Mouse (Mus musculus) liver, postnatal 0 days (tissue): ENCODE results near the gene Irf2bpl. TPM values are rescaled to one million over a fixed set of nuclear protein-coding genes. Genes with fewer than 3 reads are reported as not detected.

Experiments
- ATAC-seq: fragments of 200-750 bp; cut with Nextera tagmentation; 2 replicates; pipeline ENCODE4 v1.8.0; 2017; ENCODE audit warnings: mild to moderate bottlenecking, moderate library complexity
- DNase-seq: peaks from one replicate; pipeline ENCODE4 v3.0.0-alpha.2; 2016
- H3K27ac ChIP-seq: fragments of 300-500 bp; sonication (generic); 2 replicates; pipeline ENCODE4 v1.5.1; 2014; ENCODE audit warnings: antibody characterized with exemption, moderate library complexity, mild to moderate bottlenecking, low read depth
- H3K27me3 ChIP-seq: fragments of 300-500 bp; sonication (generic); 2 replicates; pipeline ENCODE4 v1.6.1; 2014; ENCODE audit warnings: low read length, control low read depth, mixed read lengths; ENCODE audit not compliant: insufficient read depth
- H3K36me3 ChIP-seq: fragments of 300-500 bp; sonication (generic); replicated peaks from 2 replicates; pipeline ENCODE4 v1.6.1; 2014; ENCODE audit warnings: mild to moderate bottlenecking, control low read depth, low read length, moderate library complexity, mixed read lengths; ENCODE audit not compliant: insufficient read depth
- H3K4me1 ChIP-seq: fragments of 300-500 bp; sonication (generic); 2 replicates; pipeline ENCODE4 v1.6.1; 2014; ENCODE audit warnings: antibody characterized with exemption, mild to moderate bottlenecking, control low read depth; ENCODE audit not compliant: insufficient read depth
- H3K4me2 ChIP-seq: fragments of 300-500 bp; sonication (generic); 2 replicates; pipeline ENCODE4 v1.6.1; 2014; ENCODE audit warnings: low read depth, mild to moderate bottlenecking, low read length, moderate library complexity, mixed read lengths
- H3K4me3 ChIP-seq: fragments of 300-500 bp; sonication (generic); 2 replicates; pipeline ENCODE4 v1.5.1; 2014; ENCODE audit warnings: low read depth, low read length
- H3K9ac ChIP-seq: fragments of 300-500 bp; sonication (generic); replicated peaks from 2 replicates; pipeline ENCODE4 v1.6.1; 2014; ENCODE audit warnings: mild to moderate bottlenecking, moderate library complexity
- H3K9me3 ChIP-seq: fragments of 300-500 bp; sonication (generic); 2 replicates; pipeline ENCODE4 v1.6.1; 2016; ENCODE audit warnings: mild to moderate bottlenecking, control low read depth, low read length, mixed read lengths
- CTCF ChIP-seq: sonication (generic); IDR thresholded peaks from 2 replicates; pipeline ENCODE4 v1.5.1; 2016; ENCODE audit warnings: antibody characterized with exemption, low read depth
- EP300 ChIP-seq: IDR thresholded peaks from 2 replicates; pipeline ENCODE4 v1.6.1; 2016; ENCODE audit warnings: antibody characterized with exemption, low read depth, mild to moderate bottlenecking
- WGBS: fragments of 180-500 bp; shearing (Covaris S2); extraction: QIAGEN DNeasy Blood & Tissue Kit; methylation state at CpG from one replicate; pipeline ENCODE4 v1.1.7; 2014; ENCODE audit not compliant: insufficient replicate concordance; 5-methylcytosine and 5-hydroxymethylcytosine counted together
- polyA plus RNA-seq: library from polyadenylated mRNA; unstranded; fragments of >200 nt; fragmentation: Nextera tagmentation; extraction: Ambion mirVana; gene quantifications from 2 replicates; pipeline ENCODE4 v1.2.1, GENCODE M21; 2015

Gene Irf2bpl
- polyA plus RNA-seq, 1 experiment from 2014 or later, result 5.0 TPM

GRCm38 (mm10) chr12:86912335-86913093 is 27.9 kb upstream of the Irf2bpl start:
- no peak overlapping the region for H3K4me2 ChIP-seq

DNA sequence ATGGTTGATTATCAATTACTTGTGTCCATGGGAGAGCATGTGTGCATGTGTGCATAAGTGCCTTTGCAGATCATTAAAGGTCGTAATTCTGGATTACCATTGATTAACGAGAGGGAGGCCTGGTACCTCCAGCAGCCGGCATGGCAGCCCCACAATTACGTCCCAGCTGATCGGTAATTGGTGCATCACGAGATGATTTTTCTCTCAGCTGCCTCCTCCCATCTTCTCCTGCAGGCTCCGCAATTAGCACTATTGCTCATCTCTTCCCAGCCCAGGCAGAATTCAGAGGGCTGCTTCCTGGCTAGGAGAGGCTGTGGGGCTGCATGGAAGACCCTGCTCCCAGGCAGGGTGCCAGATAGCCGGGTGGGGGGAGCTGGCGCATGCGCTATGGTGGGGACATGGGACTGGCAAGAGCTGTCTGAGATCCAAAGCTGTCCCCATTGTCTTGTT is 26.9 kb upstream of the Irf2bpl start:
- H3K27ac ChIP-seq, result no peak overlapping the region
- ATAC-seq, result no peak
- WGBS, result 77% methylated on average over 10 of the region's 10 CpGs

More at GRCm38 (mm10) chr12:86912335-86913093, 27.9 kb upstream of the Irf2bpl start:
- H3K9ac ChIP-seq, result no peak overlapping the region
- DNase-seq (no peak), ATAC-seq (no peak)
- no peaks in the 10 kb centered on the region for H3K9me3 ChIP-seq
- 0 out of 2 replicates have a peak, but pooled peaks cover 2% of the 10 kb centered on the region for H3K27me3 ChIP-seq
- no peak for TF ChIP-seq CTCF
- no peak for TF ChIP-seq EP300
- no peak overlapping the region for H3K27ac ChIP-seq
- peaks cover 16% of the 10 kb centered on the region for H3K4me1 ChIP-seq
- 11% methylated on average over 22 of the region's 22 CpGs for WGBS
- H3K36me3 ChIP-seq, result no peaks in the 10 kb centered on the region
- no peak overlapping the region for H3K4me3 ChIP-seq

GRCm38 (mm10) chr12:86906395-86906794 is 21.8 kb upstream of the Irf2bpl start:
- Histone ChIP-seq H3K36me3 (no peaks in the 10 kb centered on the region), H3K27ac (no peak overlapping the region), H3K27me3 (no peaks in the 10 kb centered on the region), H3K4me2 (no peak overlapping the region), H3K9me3 (no peaks in the 10 kb centered on the region), H3K9ac (no peak overlapping the region), H3K4me3 (no peak overlapping the region), H3K4me1 (peaks cover 11% of the 10 kb centered on the region)
- 2% methylated on average over 15 of the region's 15 CpGs for WGBS
- TF ChIP-seq EP300 (no peak), CTCF (peak; percentile 93)
- peak; percentile 69 for ATAC-seq
- peak; percentile 89 for DNase-seq

More for the DNA sequence above, 26.9 kb upstream of the Irf2bpl start:
- Histone ChIP-seq H3K9ac (no peak overlapping the region), H3K4me3 (no peak overlapping the region), H3K4me2 (no peak overlapping the region), H3K27me3 (0 out of 2 replicates have a peak, but pooled peaks cover 2% of the 10 kb centered on the region), H3K9me3 (no peaks in the 10 kb centered on the region), H3K4me1 (peaks cover 13% of the 10 kb centered on the region), H3K36me3 (no peaks in the 10 kb centered on the region)
- TF ChIP-seq CTCF (no peak), EP300 (no peak)
- DNase-seq, result no peak

- ATAC-seq (peak; percentile 9; the same call in 1 of the 2 replicates), DNase-seq (no peak)
- Histone ChIP-seq H3K4me2 (no peak overlapping the region), H3K27me3 (no peaks in the 10 kb centered on the region), H3K9ac (no peak overlapping the region; the same call in 1 of the 2 replicates), H3K4me1 (peaks cover 13% of the 10 kb centered on the region), H3K27ac (no peak overlapping the region), H3K9me3 (no peaks in the 10 kb centered on the region), H3K4me3 (no peak overlapping the region), H3K36me3 (no peaks in the 10 kb centered on the region)
- WGBS, result 59% methylated on average over 7 of the region's 7 CpGs
- TF ChIP-seq EP300 (no peak), CTCF (no peak)
These were observed 21.3 kb upstream of the Irf2bpl start for GRCm38 (mm10) chr12:86905876-86906275.

DNA sequence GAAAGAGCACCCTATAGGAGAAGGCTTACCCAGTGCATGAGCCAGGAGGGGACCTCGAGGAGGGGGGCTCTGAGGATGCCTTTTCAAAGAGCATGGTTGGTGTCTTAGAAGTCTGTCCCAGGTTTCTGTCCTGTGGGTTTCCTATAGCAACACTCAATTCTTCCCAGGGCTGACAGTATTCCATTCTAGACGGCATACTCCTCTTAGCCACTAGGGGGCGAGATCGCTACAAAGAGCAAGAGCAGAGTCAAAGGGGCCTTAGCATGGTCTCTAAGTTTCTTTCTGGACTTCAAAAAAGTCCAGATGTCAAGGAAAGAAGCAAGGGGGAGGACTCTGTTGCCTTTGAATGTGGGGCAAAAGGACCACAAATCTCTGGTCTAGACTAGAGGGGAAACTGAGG is 20.6 kb upstream of the Irf2bpl start:
- Histone ChIP-seq H3K4me3 (no peak overlapping the region), H3K27me3 (no peaks in the 10 kb centered on the region), H3K27ac (no peak overlapping the region), H3K9me3 (no peaks in the 10 kb centered on the region), H3K4me2 (no peak overlapping the region), H3K9ac (no peak overlapping the region), H3K36me3 (no peaks in the 10 kb centered on the region), H3K4me1 (peaks cover 17% of the 10 kb centered on the region)
- WGBS, result 11% methylated on average over 4 of the region's 4 CpGs
- TF ChIP-seq EP300 (no peak), CTCF (peak; percentile 88)
- DNase-seq, result peak; percentile 37
- peak; percentile 40; the same call in 1 of the 2 replicates for ATAC-seq

DNA sequence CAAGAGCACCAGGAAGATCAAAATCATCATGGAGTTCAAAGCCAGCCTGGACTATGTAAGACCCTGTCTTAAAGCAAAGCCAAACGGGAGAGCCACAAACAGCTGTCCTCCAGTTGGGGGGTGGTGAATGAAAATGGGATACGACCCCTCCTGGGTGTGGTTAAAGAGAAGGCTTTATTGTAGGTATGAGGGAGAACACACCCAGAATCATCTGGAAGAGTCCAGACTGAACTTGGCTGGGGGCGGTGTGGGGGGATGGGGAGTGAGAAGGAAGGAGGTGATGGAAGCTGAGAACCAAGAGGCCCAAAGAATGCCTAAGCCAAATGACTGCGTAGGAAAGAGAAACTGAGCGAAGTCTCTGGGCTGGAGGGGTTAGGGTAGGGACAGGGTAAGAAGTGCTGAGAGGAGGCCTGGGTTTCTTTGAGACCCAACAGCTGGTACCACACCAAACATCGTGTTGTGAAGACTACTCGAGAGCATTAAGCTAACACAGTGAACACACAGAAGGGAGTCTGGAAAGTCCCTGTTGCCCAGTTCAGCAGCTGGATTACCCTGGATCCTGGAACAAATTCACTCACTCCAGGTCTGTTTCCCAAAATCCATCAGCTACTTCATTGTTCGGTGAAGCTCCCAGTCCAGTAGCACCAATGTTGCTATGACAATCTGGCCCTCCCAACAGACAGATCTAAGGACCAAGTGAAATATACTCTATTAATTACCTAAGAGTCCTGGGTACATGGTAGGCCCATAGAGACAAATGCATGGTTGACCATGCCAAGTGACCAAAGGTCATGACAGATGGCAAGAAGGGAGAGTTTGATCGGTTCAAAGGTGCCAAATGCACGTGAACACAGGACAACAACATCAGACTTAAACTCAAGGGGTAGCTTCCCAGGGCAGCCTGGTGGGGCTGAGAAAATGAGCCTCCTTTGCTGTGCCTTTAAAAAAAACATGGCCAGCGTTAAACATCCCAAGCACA is 19.5 kb upstream of the Irf2bpl start:
- H3K27ac ChIP-seq, result 0 out of 2 replicates have a peak overlapping the region, but pooled peaks have one; percentile 22
- H3K4me3 ChIP-seq, result no peak overlapping the region
- no peaks in the 10 kb centered on the region for H3K9me3 ChIP-seq
- H3K9ac ChIP-seq, result no peak overlapping the region
- WGBS, result 80% methylated on average over 11 of the region's 11 CpGs
- DNase-seq, result peak; percentile 21
- no peak for TF ChIP-seq CTCF
- TF ChIP-seq EP300, result no peak
- H3K27me3 ChIP-seq, result no peaks in the 10 kb centered on the region
- H3K4me2 ChIP-seq, result no peak overlapping the region
- peak; percentile 66 for ATAC-seq
- peaks cover 24% of the 10 kb centered on the region for H3K4me1 ChIP-seq
- no peaks in the 10 kb centered on the region for H3K36me3 ChIP-seq
